ENCODE assay signal across 9 mouse cellular contexts in genomic region chr11:66985136-66985702, GRCm38 (mm10). TPM values are rescaled to one million over a fixed set of nuclear protein-coding genes. Genes with fewer than 3 reads are reported as not detected.
DNase-seq lines count a peak whose midpoint lies in the region; ATAC-seq and TF ChIP-seq lines count a peak whose summit lies in the region.
"Had no signal": no experiment of that assay in that cellular context is flagged by ENCODE, and none has a peak within 500 bp of the region (broad histone marks: within the 10 kb centered on the region; RNA-seq: fewer than 3 reads in every experiment).

No protein-coding gene starts in this region.

- peak; percentile 15 for DNase-seq in CD4-positive, CD25-positive, alpha-beta regulatory T cell, adult 2 months (ENCODE audit: low read depth, low spot score)
- DNase-seq in Muller cell, postnatal 12 days (ENCODE audit: inconsistent ontology term): peak; percentile 60
- DNase-seq in heart, postnatal 0 days (ENCODE audit: low spot score): no peak
- DNase-seq in kidney, postnatal 4 days: peak; percentile 17 to 40
- no peak for DNase-seq in spleen, postnatal 14 days (ENCODE audit: low spot score in 2 of 2)
- no peak for DNase-seq in ovary, adult 18-20 months (ENCODE audit: low spot score)
- no peak for DNase-seq in cerebellum, adult 9-11 months

- H3ac ChIP-seq in myocyte (ENCODE audit: control insufficient read depth, insufficient read length): no peak overlapping the region

- no peak for TF ChIP-seq CTCF in heart, postnatal 0 days (IDR thresholded peaks at IDR 0.05; ENCODE audit: low read depth)

- peak overlapping the region; percentile 60 for H3K4me3 ChIP-seq in heart, postnatal 0 days (ENCODE audit: low read depth, low read length)
- peak overlapping the region; percentile 39 for H3K4me3 ChIP-seq in myocyte

- H3K9me3 ChIP-seq in heart, postnatal 0 days (replicated peaks; ENCODE audit: control insufficient read depth, low read length): no peaks in the 10 kb centered on the region

- peak overlapping the region; percentile 27; the same call in 1 of the 2 replicates for H3K27ac ChIP-seq in heart, postnatal 0 days (ENCODE audit: low read depth)

- H3K9ac ChIP-seq in heart, postnatal 0 days (replicated peaks; ENCODE audit: low read depth, low read length): peak overlapping the region; percentile 55; the same call in 1 of the 2 replicates

- no peak for TF ChIP-seq EP300 in heart, postnatal 0 days (IDR thresholded peaks at IDR 0.05; ENCODE audit: low read depth)

- peak overlapping the region; percentile 68 for H3K4me2 ChIP-seq in heart, postnatal 0 days (ENCODE audit: low read depth, low read length)
- peak overlapping the region; percentile 99 for H3K4me2 ChIP-seq in myocyte (ENCODE audit: low read depth)

- WGBS in heart, postnatal 0 days: 14% methylated on average over 11 of the region's 11 CpGs

- no peaks in the 10 kb centered on the region for H3K79me2 ChIP-seq in myocyte (ENCODE audit: control insufficient read depth, insufficient read depth)

- ATAC-seq in heart, postnatal 0 days (ENCODE audit: insufficient read depth, low read depth): peak; percentile 38; the same call in 1 of the 2 replicates

- no peaks in the 10 kb centered on the region for H3K27me3 ChIP-seq in heart, postnatal 0 days (ENCODE audit: control insufficient read depth, insufficient read depth, low read length)
- no peaks in the 10 kb centered on the region for H3K27me3 ChIP-seq in myocyte (ENCODE audit: control insufficient read depth, insufficient read depth, insufficient read length)

- no peaks in the 10 kb centered on the region for H3K36me3 ChIP-seq in heart, postnatal 0 days (replicated peaks; ENCODE audit: control insufficient read depth, insufficient read depth, low read length)
- no peaks in the 10 kb centered on the region for H3K36me3 ChIP-seq in myocyte (ENCODE audit: control insufficient read depth, insufficient read depth)

- H3K4me1 ChIP-seq in heart, postnatal 0 days (ENCODE audit: control insufficient read depth, insufficient read depth): no peaks in the 10 kb centered on the region

- TF ChIP-seq POLR2A in myocyte (IDR thresholded peaks at IDR 0.05; ENCODE audit: insufficient read length, low read depth): no peak

TF ChIP-seq in myocyte, 11 proteins besides CTCF, POLR2A, EP300 and RAD21:
- TF ChIP-seq REST (IDR thresholded peaks at IDR 0.05; ENCODE audit: insufficient read depth, insufficient read length) (no peak), MAX (IDR thresholded peaks at IDR 0.05; ENCODE audit: low read depth) (no peak), MYOG (IDR thresholded peaks at IDR 0.05; ENCODE audit: control insufficient read depth in 1 of 3, insufficient read depth in 1 of 3, insufficient read length in 2 of 3, low read depth in 2 of 3) (no peak), POLR2AphosphoS2 (IDR thresholded peaks at IDR 0.05; ENCODE audit: insufficient read length, low read depth) (no peak)
TF ChIP-seq in myocyte: peak in this region for 0.

RNA-seq across cellular contexts. Expression of gene Tmem238l, which starts 28.8 kb away (rescaled TPM):
- total RNA-seq in heart, postnatal 0 days (2014; rRNA removed; ENCODE audit: low replicate concordance): 0.85 TPM in 1 of 2 replicates, not detected in the other
- 0.21 and 0.36 TPM in 2 replicates for polyA plus RNA-seq in heart, postnatal 0 days (2015; fragmentation: Nextera tagmentation; extraction: Ambion mirVana)
- not detected for polyA plus RNA-seq in myocyte (2012; fragmentation: generic; extraction: Trizol)
- polyA plus RNA-seq: testis, adult 2 months had no signal

RNA-seq across cellular contexts. Expression of gene Tmem220, which starts 39.7 kb away (rescaled TPM):
- total RNA-seq in heart, postnatal 0 days (2014; rRNA removed; ENCODE audit: low replicate concordance): not detected in 2 replicates
- 1.7 and 2.3 TPM in 2 replicates for polyA plus RNA-seq in heart, postnatal 0 days (2015; fragmentation: Nextera tagmentation; extraction: Ambion mirVana)
- polyA plus RNA-seq in myocyte (2012; fragmentation: generic; extraction: Trizol): 0.70 TPM

Comparison
In these comparisons a context has a peak if more than half of its experiments do, and no peak if none do; other contexts are left out.
1. DNase-seq: peak in CD4-positive, CD25-positive, alpha-beta regulatory T cell, adult 2 months (single experiment), Muller cell, postnatal 12 days (single experiment) and kidney, postnatal 4 days (2 of 2); none in heart, postnatal 0 days (single experiment), spleen, postnatal 14 days (0 of 2), ovary, adult 18-20 months (single experiment) and cerebellum, adult 9-11 months (single experiment).